Mouse (Mus musculus) thymus, postnatal 25 days (tissue): ENCODE measurements at regions not wholly inside any gene's neighbourhood (a gene's known extent, or its start where the extent isn't known, plus 50 kb on each side); places are given as distances from the start of the nearest gene placed in this dataset.

Source experiments
- DNase-seq: peaks from one replicate; pipeline ENCODE4 v3.0.0; 2022

- DNase-seq = no peak
These were observed 361.6 kb upstream of the Lmcd1 start for GRCm38 (mm10) chr6:111911997-111912396.

GRCm38 (mm10) chr6:111913771-111914405 lies 359.7 kb upstream of the Lmcd1 start:
- no peak for DNase-seq

- no peak for DNase-seq
These were observed 356.3 kb upstream of the Lmcd1 start for GRCm38 (mm10) chr6:111917248-111917721.

- DNase-seq = no peak
These were observed 355.5 kb upstream of the Lmcd1 start for GRCm38 (mm10) chr6:111917868-111918597.

GRCm38 (mm10) chr6:111932596-111932995 lies 341.0 kb upstream of the Lmcd1 start:
- DNase-seq = no peak

- no peak for DNase-seq
These were observed 319.2 kb upstream of the Lmcd1 start for GRCm38 (mm10) chr6:111954401-111954800.

GRCm38 (mm10) chr6:111965766-111966165 lies 307.8 kb upstream of the Lmcd1 start:
- no peak for DNase-seq

- DNase-seq = no peak
These were observed 288.1 kb upstream of the Lmcd1 start for GRCm38 (mm10) chr6:111985452-111985851.

GRCm38 (mm10) chr6:111995823-111996222 lies 277.7 kb upstream of the Lmcd1 start:
- no peak for DNase-seq

- no peak for DNase-seq
These were observed 269.6 kb upstream of the Lmcd1 start for GRCm38 (mm10) chr6:112003784-112004471.

- no peak for DNase-seq
These were observed 247.0 kb upstream of the Lmcd1 start for GRCm38 (mm10) chr6:112026261-112027205.

GRCm38 (mm10) chr6:112050548-112051184 lies 222.9 kb upstream of the Lmcd1 start:
- no peak for DNase-seq

- DNase-seq = no peak
These were observed 221.4 kb upstream of the Lmcd1 start for GRCm38 (mm10) chr6:112052193-112052592.

GRCm38 (mm10) chr6:112057895-112058294 lies 215.7 kb upstream of the Lmcd1 start:
- no peak for DNase-seq

GRCm38 (mm10) chr6:112062956-112063355 lies 210.6 kb upstream of the Lmcd1 start:
- no peak for DNase-seq

- no peak for DNase-seq
These were observed 183.0 kb upstream of the Lmcd1 start for GRCm38 (mm10) chr6:112090597-112090996.

GRCm38 (mm10) chr6:112091125-112091763 lies 182.3 kb upstream of the Lmcd1 start:
- peak; percentile 1 for DNase-seq

- no peak for DNase-seq
These were observed 180.3 kb upstream of the Lmcd1 start for GRCm38 (mm10) chr6:112093300-112093699.

- DNase-seq = no peak
These were observed 175.9 kb upstream of the Lmcd1 start for GRCm38 (mm10) chr6:112097699-112098098.

GRCm38 (mm10) chr6:112108651-112109050 lies 164.9 kb upstream of the Lmcd1 start:
- no peak for DNase-seq

- no peak for DNase-seq
These were observed 154.4 kb upstream of the Lmcd1 start for GRCm38 (mm10) chr6:112119180-112119579.

GRCm38 (mm10) chr6:112133522-112133921 lies 140.0 kb upstream of the Lmcd1 start:
- peak; percentile 3 for DNase-seq
